Mouse (Mus musculus) spleen, adult 12 weeks (tissue): ENCODE measurements around the gene Vwf.

ENCODE experiments used
- DNase-seq: peaks from one replicate; pipeline ENCODE4 v3.0.0; 2022; ENCODE audit warnings: low spot score

Gene Vwf

DNA sequence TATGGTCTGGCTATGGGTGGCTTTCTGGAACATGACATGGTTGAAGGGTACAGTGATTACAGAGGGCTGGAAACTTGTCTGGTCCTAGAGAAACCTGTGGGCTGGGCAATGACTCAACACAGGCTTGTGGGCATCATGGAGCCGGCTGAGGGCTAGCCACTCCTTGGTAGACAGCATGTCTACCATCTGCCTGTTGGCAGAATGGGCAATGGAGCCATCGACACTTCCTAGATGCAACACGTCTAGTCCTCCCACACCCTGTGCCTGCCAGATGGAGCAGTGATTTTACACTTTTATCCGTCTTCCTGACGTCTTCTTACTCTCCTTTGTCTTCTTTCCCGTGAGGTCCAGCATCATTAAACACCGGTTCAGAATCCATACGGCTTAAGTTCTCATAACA lies 94.6 kb downstream of the Vwf start:
- no peak for DNase-seq

GRCm38 (mm10) chr6:125648964-125649363 lies 102.4 kb downstream of the Vwf start:
- DNase-seq, result no peak

DNA sequence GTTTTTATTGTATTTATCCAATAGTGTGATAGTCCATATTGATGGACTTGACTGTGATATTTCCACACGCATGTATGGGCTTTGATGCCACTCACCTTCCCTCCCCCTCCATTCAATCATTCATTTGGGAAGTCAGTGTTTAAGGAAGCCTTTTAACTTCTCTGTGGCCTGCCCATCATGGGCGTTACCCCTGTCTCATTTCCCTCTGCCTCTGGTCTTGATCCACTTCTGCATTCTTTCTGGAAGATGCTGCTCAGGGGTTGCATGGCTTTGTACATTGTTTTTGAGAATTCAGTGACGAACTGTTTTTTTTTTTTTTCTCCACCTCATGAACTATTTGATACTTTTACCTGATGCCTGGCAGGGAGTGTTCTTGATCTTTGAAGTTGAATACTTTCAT lies 104.8 kb downstream of the Vwf start:
- DNase-seq, result no peak

DNA sequence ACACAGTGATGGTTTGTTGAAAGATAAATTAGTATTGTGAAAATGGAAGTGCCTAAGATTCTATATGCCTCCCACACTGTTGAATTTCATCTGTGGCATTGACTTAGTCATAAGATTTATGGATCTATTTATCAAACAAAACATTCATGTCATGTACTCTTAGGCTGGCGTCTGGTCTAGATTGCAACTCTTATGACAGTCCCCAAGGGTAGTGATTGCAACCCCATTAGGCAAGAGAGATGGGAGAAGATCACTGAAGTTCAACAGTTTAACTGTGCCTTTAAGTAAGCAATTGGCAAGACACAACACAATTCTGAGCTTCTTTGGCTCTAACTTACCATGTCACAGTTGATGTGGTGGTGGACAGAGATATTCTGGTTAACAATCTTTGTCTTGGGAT lies 106.8 kb downstream of the Vwf start:
- no peak for DNase-seq

DNA sequence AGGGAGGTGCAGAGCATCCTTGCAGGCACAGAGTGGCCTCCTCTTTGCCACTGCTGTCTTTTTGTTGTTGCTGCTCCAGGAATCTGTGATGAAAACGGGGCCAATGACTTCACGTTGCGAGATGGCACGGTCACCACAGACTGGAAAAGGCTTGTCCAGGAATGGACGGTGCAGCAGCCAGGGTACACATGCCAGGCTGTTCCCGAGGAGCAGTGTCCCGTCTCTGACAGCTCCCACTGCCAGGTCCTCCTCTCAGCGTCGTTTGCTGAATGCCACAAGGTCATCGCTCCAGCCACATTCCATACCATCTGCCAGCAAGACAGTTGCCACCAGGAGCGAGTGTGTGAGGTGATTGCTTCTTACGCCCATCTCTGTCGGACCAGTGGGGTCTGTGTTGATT lies 110.3 kb downstream of the Vwf start:
- DNase-seq, result no peak

DNA sequence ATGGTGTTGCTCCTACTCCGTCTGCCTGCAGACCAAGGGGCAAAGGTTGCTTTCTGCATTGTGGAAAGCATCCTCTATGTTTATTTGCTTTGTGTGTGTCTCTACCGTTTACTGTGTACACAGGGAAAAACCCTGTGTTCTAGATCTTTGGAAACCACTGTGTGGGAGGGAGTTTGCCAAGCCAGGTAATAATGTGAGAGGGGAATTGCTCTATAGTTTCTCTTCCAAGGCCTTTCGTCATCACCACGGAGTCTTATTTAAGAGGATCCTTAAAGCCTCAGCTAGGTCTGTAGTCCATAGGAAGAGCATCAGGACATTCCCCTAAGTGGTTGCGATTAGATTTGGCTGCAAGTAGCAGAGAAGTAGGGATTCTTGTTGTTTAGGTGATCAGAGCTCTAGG lies 111.4 kb downstream of the Vwf start:
- no peak for DNase-seq

DNA sequence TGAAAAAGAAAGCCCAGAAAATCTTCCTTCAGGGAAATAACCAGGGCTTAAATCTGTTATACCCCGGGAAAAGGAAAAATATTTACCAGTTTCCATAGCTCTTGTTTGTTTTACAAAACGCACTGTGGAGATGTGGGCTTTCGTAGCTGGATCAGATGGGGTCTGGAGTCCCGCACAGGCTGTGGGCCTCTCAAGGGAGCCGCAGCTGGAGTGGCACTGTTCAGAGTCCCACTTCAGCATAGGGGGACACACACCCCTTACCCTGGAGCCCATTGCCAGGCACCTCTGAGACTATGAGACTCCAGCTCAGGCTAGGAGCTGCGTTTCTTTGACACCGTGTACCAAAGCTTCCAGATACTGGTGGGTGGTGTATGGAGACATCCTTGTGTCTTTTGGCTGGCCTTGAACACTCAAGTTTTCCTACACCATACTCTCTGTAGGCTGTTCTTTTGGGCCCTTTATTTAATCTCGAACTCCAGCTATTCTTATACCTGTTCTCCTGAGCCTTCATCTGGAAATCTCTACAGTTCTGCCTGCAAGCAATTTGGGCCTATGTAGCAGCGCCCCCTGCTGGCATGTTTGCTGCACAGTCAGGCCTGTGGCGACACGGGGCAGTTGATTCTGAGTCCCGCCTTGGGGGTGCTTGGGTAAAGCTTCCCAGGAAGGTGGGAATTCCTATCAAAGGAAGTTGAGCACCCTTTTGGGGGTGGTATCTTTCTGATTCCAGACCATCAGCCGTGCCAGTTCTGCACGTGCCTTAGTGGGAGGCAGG lies 114.7 kb downstream of the Vwf start:
- peak; percentile 32 for DNase-seq

- no peak for DNase-seq
These were observed 117.3 kb downstream of the Vwf start for GRCm38 (mm10) chr6:125663906-125664305.

- DNase-seq, result no peak
These were observed 125.3 kb downstream of the Vwf start for GRCm38 (mm10) chr6:125671835-125672234.

DNA sequence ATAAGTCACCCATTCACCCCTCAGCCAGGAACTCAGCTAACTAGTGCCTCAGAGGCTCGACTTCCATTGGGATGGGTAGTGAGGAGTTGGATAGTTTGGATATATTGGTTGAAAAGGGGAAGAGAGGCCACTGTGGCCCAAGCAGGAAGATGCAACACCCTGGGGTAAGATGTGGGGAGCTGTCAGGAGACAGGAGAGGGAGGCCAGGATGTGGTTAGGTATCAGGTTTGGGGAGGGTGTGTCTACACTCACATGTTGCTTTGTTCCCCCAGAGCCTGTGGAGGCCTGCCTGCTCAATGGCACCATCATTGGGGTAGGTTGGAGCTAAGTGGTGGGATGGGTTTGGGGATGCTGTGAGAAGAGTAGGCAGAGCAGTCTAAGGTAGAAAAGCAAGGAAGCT lies 131.9 kb downstream of the Vwf start:
- no peak for DNase-seq

GRCm38 (mm10) chr6:125680613-125681012 lies 134.0 kb downstream of the Vwf start:
- DNase-seq, result no peak

DNA sequence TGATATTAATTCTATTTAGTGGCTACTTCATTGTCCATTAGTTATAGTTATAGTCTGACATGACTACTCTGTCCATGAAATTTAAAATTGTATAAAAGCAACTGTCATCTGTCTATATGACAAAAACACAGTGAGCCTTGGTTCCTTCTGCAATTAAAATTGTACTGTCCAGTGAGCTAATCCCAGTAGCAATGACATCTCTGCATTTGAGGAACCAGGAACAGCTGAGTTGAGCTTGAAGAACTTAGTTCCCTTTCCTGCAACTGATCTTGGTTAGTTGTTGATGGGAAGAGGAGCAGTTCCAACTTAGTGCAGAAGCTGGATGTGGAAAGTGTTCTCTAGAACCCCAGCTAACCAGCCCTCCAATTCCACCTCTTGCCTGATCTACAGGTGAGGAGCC lies 138.8 kb downstream of the Vwf start:
- no peak for DNase-seq

- DNase-seq, result no peak
These were observed 141.4 kb downstream of the Vwf start for GRCm38 (mm10) chr6:125687986-125688385.

GRCm38 (mm10) chr6:125690057-125690703 lies 143.6 kb downstream of the Vwf start, which contains the start of gene Ano2:
TSS of gene Ano2 (plus strand) at chr6:125690419.
- no peak for DNase-seq

- no peak for DNase-seq
These were observed 154.6 kb downstream of the Vwf start for GRCm38 (mm10) chr6:125701146-125701545.

DNA sequence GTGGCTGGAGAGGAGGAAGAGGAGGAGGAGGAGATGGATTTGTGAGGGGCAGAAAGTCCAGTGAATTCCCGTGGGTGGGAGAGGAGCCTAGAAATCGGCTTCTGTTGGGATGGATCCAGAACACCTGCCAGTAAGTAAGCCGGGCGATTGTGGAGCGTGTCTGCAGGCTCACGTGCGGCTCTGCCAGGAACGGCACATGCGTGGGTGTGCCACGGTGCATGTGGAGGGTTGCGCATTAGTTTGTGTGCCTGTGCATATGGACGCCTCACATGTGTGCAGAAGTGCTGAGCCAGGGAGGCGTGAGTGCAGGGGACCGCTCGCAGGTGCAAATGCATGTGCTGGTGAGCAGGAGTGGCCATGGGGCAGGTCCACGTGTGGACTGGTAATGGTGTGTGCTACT lies 164.7 kb downstream of the Vwf start:
- no peak for DNase-seq

- DNase-seq, result no peak
These were observed 179.8 kb downstream of the Vwf start for GRCm38 (mm10) chr6:125726408-125726807.

DNA sequence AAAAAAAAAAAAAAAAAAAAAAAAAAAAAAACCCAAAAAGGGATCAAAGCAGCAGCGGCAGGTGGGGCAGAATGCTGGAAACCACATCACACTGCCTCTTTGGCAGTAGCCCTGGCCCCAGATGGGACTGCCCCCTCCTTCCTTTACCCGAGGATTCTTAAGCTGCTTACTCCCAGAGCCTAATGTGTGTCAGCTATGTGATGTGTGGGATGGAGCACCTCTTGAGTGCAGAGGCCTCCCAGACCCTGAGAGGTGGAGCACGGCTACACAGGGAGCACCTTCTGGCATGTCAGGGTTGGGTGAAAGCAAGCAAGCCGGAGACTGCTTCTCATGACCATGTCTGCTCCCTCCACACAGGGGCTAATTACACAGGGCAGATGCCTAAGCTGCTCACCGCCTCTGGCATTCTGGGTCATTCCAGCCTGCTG lies 180.9 kb downstream of the Vwf start:
- DNase-seq, result no peak

DNA sequence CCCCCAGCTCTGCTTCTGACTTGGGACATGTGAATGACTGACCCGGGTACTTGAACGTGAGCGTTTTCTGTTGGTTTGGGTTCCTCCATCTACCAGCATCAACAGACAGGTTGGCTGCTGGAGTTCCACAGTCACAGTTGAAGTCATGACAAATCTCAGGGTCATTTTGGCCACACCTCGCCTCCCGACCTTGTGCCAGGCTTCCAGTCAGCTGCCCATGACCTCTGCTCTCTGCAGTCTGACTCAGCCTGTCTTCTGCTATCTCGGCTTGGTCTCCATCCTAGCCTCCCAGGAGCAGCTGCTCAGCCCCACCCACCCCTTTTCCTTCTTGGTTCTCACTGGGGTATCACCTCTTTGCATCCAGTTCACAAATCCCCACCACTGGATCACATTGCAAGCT lies 182.9 kb downstream of the Vwf start:
- DNase-seq, result no peak

DNA sequence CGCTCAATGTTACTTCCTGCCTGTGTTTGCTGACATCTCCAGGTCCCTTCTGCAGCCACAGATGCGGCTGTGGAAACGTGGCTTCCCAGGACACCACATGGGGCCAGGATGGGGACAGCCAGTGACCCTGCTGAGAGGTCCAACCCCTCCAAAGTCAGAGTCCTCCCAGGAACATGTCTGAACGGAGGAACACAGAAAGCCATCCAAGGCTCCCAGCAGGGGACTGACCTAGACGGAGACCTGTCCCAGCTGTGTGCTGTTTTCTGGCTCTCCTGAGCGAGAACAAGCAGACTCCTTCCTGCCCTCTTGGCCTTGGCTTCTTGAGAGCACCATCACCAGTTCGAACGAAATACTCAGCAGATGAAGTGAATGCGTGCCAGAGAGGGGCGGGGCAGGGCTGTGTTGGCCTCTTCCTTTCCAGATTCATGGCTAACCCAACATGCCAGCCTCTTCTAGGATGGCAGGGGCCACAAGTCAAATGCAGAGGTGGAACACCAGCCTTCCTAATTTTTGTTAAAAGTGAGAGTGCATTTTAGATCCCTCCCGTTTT lies 183.5 kb downstream of the Vwf start:
- no peak for DNase-seq
